Comparison of ENCODE assay signal across 9 mouse cellular contexts in genomic region chr13:11432465-11433339, GRCm38 (mm10).
DNase-seq lines count a peak whose midpoint lies in the region; ATAC-seq lines count a peak whose summit lies in the region.
"Had no signal": no experiment of that assay in that cellular context is flagged by ENCODE, and none has a peak within 500 bp of the region (broad histone marks: within the 10 kb centered on the region; RNA-seq: fewer than 3 reads in every experiment).

No protein-coding gene starts in this region.

- H3K9ac ChIP-seq in heart, embryonic 12.5 days = no peak overlapping the region
- H3K9ac ChIP-seq: neural tube, embryonic 12.5 days had no signal

- H3K27ac ChIP-seq in heart, embryonic 12.5 days (ENCODE audit: poor library complexity, severe bottlenecking) = peak overlapping the region; percentile 84
- H3K27ac ChIP-seq: neural tube, embryonic 12.5 days had no signal

- H3K4me3 ChIP-seq in heart, embryonic 12.5 days = no peak overlapping the region
- H3K4me3 ChIP-seq: neural tube, embryonic 12.5 days had no signal

- peak overlapping the region; percentile 4; the same call in 1 of the 2 replicates for H3K4me2 ChIP-seq in heart, embryonic 12.5 days
- H3K4me2 ChIP-seq: neural tube, embryonic 12.5 days had no signal

- H3K4me1 ChIP-seq in heart, embryonic 12.5 days (replicated peaks) = peaks cover 21% of the 10 kb centered on the region
- H3K4me1 ChIP-seq: neural tube, embryonic 12.5 days had no signal

- intact Hi-C loops in left cerebral cortex, postnatal 10 days (cut with DNase I) = no loop called here

- H3K9me3 ChIP-seq in heart, embryonic 12.5 days (replicated peaks) = no peaks in the 10 kb centered on the region
- H3K9me3 ChIP-seq: neural tube, embryonic 12.5 days had no signal

- no peaks in the 10 kb centered on the region for H3K27me3 ChIP-seq in heart, embryonic 12.5 days (replicated peaks)
- H3K27me3 ChIP-seq: neural tube, embryonic 12.5 days had no signal

- peak; percentile 85 for ATAC-seq in heart, embryonic 12.5 days (ENCODE audit: insufficient number of reproducible peaks, low FRiP score)
- ATAC-seq in megakaryocyte, adult 5-6 weeks (ENCODE audit: poor library complexity, severe bottlenecking) = no peak

- no peaks in the 10 kb centered on the region for H3K36me3 ChIP-seq in heart, embryonic 12.5 days
- H3K36me3 ChIP-seq: neural tube, embryonic 12.5 days had no signal

- WGBS in heart, embryonic 12.5 days = 29% methylated on average over 7 of the region's 7 CpGs

- peak; percentile 1 for DNase-seq in embryo, embryonic 10.5 days (ENCODE audit: low spot score)
- no peak for DNase-seq in embryo, embryonic 10 days (ENCODE audit: low spot score)
- peak; percentile 40 for DNase-seq in R1 (ENCODE audit: low read depth, low spot score)
- peak; percentile 3 to 17 for DNase-seq in left cerebral cortex, postnatal 10 days (ENCODE audit: extremely low spot score in 1 of 2, low spot score in 2 of 2)
- DNase-seq in c-Kit-positive CD71-positive TER-119-positive erythroid progenitor cells, embryonic 14.5 days (ENCODE audit: low spot score) = no peak
- DNase-seq in thymus, postnatal 4 days = no peak

Comparison
In these comparisons a context has a peak if more than half of its experiments do, and no peak if none do; other contexts are left out.
1. DNase-seq: peak in embryo, embryonic 10.5 days (single experiment), R1 (single experiment) and left cerebral cortex, postnatal 10 days (2 of 2); none in embryo, embryonic 10 days (single experiment), c-Kit-positive CD71-positive TER-119-positive erythroid progenitor cells, embryonic 14.5 days (single experiment) and thymus, postnatal 4 days (single experiment).